Mouse (Mus musculus) embryonic facial prominence, embryonic 12.5 days (tissue): ENCODE results near the gene Sept14. TPM values are rescaled to one million over a fixed set of nuclear protein-coding genes. Genes with fewer than 3 reads are reported as not detected.

Experiments used
- ATAC-seq: fragments of 200-750 bp; cut with Nextera tagmentation; 2 replicates; pipeline ENCODE4 v1.8.0; 2017; ENCODE audit not compliant: insufficient number of reproducible peaks, insufficient read depth, low FRiP score, low TSS enrichment
- H3K27ac ChIP-seq: fragments of 300-500 bp; sonication (generic); 2 replicates; pipeline ENCODE4 v1.5.1; 2016; ENCODE audit warnings: mild to moderate bottlenecking
- H3K27me3 ChIP-seq: fragments of 300-500 bp; sonication (generic); 2 replicates; pipeline ENCODE4 v1.6.1; 2016; ENCODE audit warnings: mild to moderate bottlenecking, moderate library complexity
- H3K36me3 ChIP-seq: fragments of 300-500 bp; sonication (generic); 2 replicates; pipeline ENCODE4 v1.6.1; 2016; ENCODE audit warnings: mild to moderate bottlenecking
- H3K4me1 ChIP-seq: fragments of 300-500 bp; sonication (generic); 2 replicates; pipeline ENCODE4 v1.6.1; 2016
- H3K4me2 ChIP-seq: fragments of 300-500 bp; sonication (generic); replicated peaks from 2 replicates; pipeline ENCODE4 v1.6.1; 2016; ENCODE audit warnings: mild to moderate bottlenecking, moderate library complexity
- H3K4me3 ChIP-seq: fragments of 300-500 bp; sonication (generic); 2 replicates; pipeline ENCODE4 v1.5.1; 2016; ENCODE audit warnings: mild to moderate bottlenecking
- H3K9ac ChIP-seq: fragments of 300-500 bp; sonication (generic); 2 replicates; pipeline ENCODE4 v1.6.1; 2016; ENCODE audit warnings: mild to moderate bottlenecking, moderate library complexity
- H3K9me3 ChIP-seq: fragments of 300-500 bp; sonication (generic); 2 replicates; pipeline ENCODE4 v1.6.1; 2016; ENCODE audit warnings: mild to moderate bottlenecking, moderate library complexity
- WGBS: fragments of 180-500 bp; shearing (Covaris S2); methylation state at CpG from one replicate; pipeline ENCODE4 v1.1.7; 2016; 5-methylcytosine and 5-hydroxymethylcytosine counted together
- polyA plus RNA-seq: library from polyadenylated mRNA; unstranded; fragments of >200 nt; fragmentation: Nextera tagmentation; extraction: Ambion mirVana; gene quantifications from 2 replicates; pipeline ENCODE4 v1.2.1, GENCODE M21; 2016

Gene Sept14
- polyA plus RNA-seq, 1 experiment from 2014 or later, result not detected

GRCm38 (mm10) chr5:129667851-129668250 is 40.5 kb downstream of the Sept14 start:
- 89% methylated on average over 4 of the region's 4 CpGs for WGBS
- Histone ChIP-seq H3K27me3 (no peaks in the 10 kb centered on the region), H3K27ac (no peak overlapping the region), H3K9ac (no peak overlapping the region), H3K36me3 (no peaks in the 10 kb centered on the region), H3K4me1 (peaks cover 11% of the 10 kb centered on the region; the same call in 1 of the 2 replicates), H3K4me3 (no peak overlapping the region), H3K4me2 (no peak overlapping the region), H3K9me3 (0 out of 2 replicates have a peak, but pooled peaks cover 4% of the 10 kb centered on the region)
- no peak for ATAC-seq

- Histone ChIP-seq H3K9me3 (no peaks in the 10 kb centered on the region), H3K27ac (no peak overlapping the region), H3K36me3 (no peaks in the 10 kb centered on the region), H3K4me2 (no peak overlapping the region), H3K9ac (no peak overlapping the region), H3K4me1 (peaks cover 11% of the 10 kb centered on the region; the same call in 1 of the 2 replicates), H3K27me3 (no peaks in the 10 kb centered on the region), H3K4me3 (no peak overlapping the region)
- ATAC-seq, result no peak
- WGBS, result 93% methylated on average over 10 of the region's 10 CpGs
Measured at GRCm38 (mm10) chr5:129666271-129666909, 41.9 kb downstream of the Sept14 start.

- Histone ChIP-seq H3K4me2 (no peak overlapping the region), H3K36me3 (peaks cover 15% of the 10 kb centered on the region), H3K27ac (no peak overlapping the region), H3K4me3 (no peak overlapping the region), H3K4me1 (peaks cover 9% of the 10 kb centered on the region; the same call in 1 of the 2 replicates), H3K27me3 (no peaks in the 10 kb centered on the region), H3K9ac (no peak overlapping the region), H3K9me3 (no peaks in the 10 kb centered on the region)
- 88% methylated on average over 5 of the region's 5 CpGs for WGBS
- ATAC-seq, result no peak
Measured at GRCm38 (mm10) chr5:129664090-129664489, 44.2 kb downstream of the Sept14 start.

GRCm38 (mm10) chr5:129657931-129658330 is 50.4 kb downstream of the Sept14 start:
- Histone ChIP-seq H3K9ac (no peak overlapping the region), H3K27ac (no peak overlapping the region), H3K4me1 (no peaks in the 10 kb centered on the region), H3K4me2 (no peak overlapping the region), H3K27me3 (no peaks in the 10 kb centered on the region), H3K36me3 (peaks cover 45% of the 10 kb centered on the region), H3K4me3 (no peak overlapping the region), H3K9me3 (no peaks in the 10 kb centered on the region)
- WGBS, result 94% methylated on average over 15 of the region's 15 CpGs
- ATAC-seq, result no peak

- H3K27ac ChIP-seq, result no peak overlapping the region
- H3K4me2 ChIP-seq, result no peak overlapping the region
- no peak for ATAC-seq
Measured at GRCm38 (mm10) chr5:129657016-129657415, 51.3 kb downstream of the Sept14 start.

GRCm38 (mm10) chr5:129650858-129651257 is 57.5 kb downstream of the Sept14 start:
- Histone ChIP-seq H3K4me1 (no peaks in the 10 kb centered on the region), H3K27me3 (no peaks in the 10 kb centered on the region), H3K9me3 (no peaks in the 10 kb centered on the region), H3K27ac (no peak overlapping the region), H3K4me3 (no peak overlapping the region), H3K36me3 (0 out of 2 replicates have a peak, but pooled peaks cover 4% of the 10 kb centered on the region), H3K4me2 (no peak overlapping the region), H3K9ac (no peak overlapping the region)
- WGBS, result 93% methylated on average over 5 of the region's 5 CpGs
- no peak for ATAC-seq

More at GRCm38 (mm10) chr5:129657016-129657415, 51.3 kb downstream of the Sept14 start:
- H3K9ac ChIP-seq, result no peak overlapping the region
- no peaks in the 10 kb centered on the region for H3K4me1 ChIP-seq
- no peaks in the 10 kb centered on the region for H3K9me3 ChIP-seq
- peaks cover 49% of the 10 kb centered on the region for H3K36me3 ChIP-seq
- no peaks in the 10 kb centered on the region for H3K27me3 ChIP-seq
- 94% methylated on average over 10 of the region's 10 CpGs for WGBS
- no peak overlapping the region for H3K4me3 ChIP-seq

Other genes starting within 250 kb of the Sept14 start
- 68.1 and 73.8 TPM in 2 replicates for gene Sfswap, start 207.3 kb downstream of the Sept14 start, polyA plus RNA-seq
- gene Mmp17, start 124.3 kb downstream of the Sept14 start, polyA plus RNA-seq, result 3.5 and 3.7 TPM in 2 replicates
- 5.5 and 6.2 TPM in 2 replicates for gene Zfp11, start 38.4 kb downstream of the Sept14 start, polyA plus RNA-seq
- 187 and 190 TPM in 2 replicates for gene Mrps17, start 7.0 kb upstream of the Sept14 start, polyA plus RNA-seq
- 89.1 and 96.8 TPM in 2 replicates for gene Nipsnap2, start 16.6 kb upstream of the Sept14 start, polyA plus RNA-seq
- gene Psph, start 78.9 kb upstream of the Sept14 start, polyA plus RNA-seq, result 30.0 and 31.7 TPM in 2 replicates
- gene Sumf2, start 138.5 kb upstream of the Sept14 start, polyA plus RNA-seq, result 84.3 and 88.4 TPM in 2 replicates
- gene Chchd2, start 179.0 kb upstream of the Sept14 start, polyA plus RNA-seq, result 862 and 908 TPM in 2 replicates
- gene Zbed5, start 187.2 kb upstream of the Sept14 start, polyA plus RNA-seq, result 11.5 and 12.3 TPM in 2 replicates
- 0.14 and 0.24 TPM in 2 replicates for gene Phkg1, start 190.0 kb upstream of the Sept14 start, polyA plus RNA-seq
- gene Nupr1l, start 200.0 kb upstream of the Sept14 start, polyA plus RNA-seq, result 4.2 and 4.5 TPM in 2 replicates
- 35.1 and 35.8 TPM in 2 replicates for gene Vkorc1l1, start 233.5 kb upstream of the Sept14 start, polyA plus RNA-seq